ENCODE assay signal across 16 mouse cellular contexts in the genomic region with DNA sequence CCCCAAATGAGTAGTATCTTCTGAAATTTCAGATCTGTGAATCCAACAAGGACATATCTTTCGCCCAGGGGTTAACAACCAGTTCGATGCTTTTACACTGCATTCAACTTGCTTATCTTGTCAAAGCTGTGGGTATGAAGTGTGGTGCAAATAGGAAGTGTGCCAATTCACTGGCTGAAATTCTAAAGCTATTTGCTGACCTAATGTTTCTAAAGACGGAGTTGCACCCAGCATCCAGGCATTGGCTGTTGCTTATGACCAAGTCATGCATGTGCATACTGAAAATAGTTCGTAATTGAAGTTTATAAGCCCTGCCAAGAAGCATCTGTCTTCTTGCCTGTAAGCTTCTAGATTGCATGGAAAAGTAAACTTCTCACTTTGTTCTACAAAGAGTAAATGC. TPM values are rescaled to one million over a fixed set of nuclear protein-coding genes. Genes with fewer than 3 reads are reported as not detected.
DNase-seq lines count a peak whose midpoint lies in the region; ATAC-seq and TF ChIP-seq lines count a peak whose summit lies in the region.
"Had no signal": no experiment of that assay in that cellular context is flagged by ENCODE, and none has a peak within 500 bp of the region (broad histone marks: within the 10 kb centered on the region; RNA-seq: fewer than 3 reads in every experiment).

No protein-coding gene starts in this region.

- H3K27me3 ChIP-seq in heart, embryonic 12.5 days (replicated peaks): no peaks in the 10 kb centered on the region
- H3K27me3 ChIP-seq in lung, postnatal 0 days (replicated peaks; ENCODE audit: insufficient read depth, low read length): no peaks in the 10 kb centered on the region
- H3K27me3 ChIP-seq: liver, embryonic 13.5 days; midbrain, embryonic 13.5 days; neural tube, embryonic 12.5 days had no signal

- TF ChIP-seq EP300 in lung, postnatal 0 days (IDR thresholded peaks at IDR 0.05): no peak

- H3K9me3 ChIP-seq in heart, embryonic 12.5 days (replicated peaks): no peaks in the 10 kb centered on the region
- no peaks in the 10 kb centered on the region for H3K9me3 ChIP-seq in lung, postnatal 0 days (ENCODE audit: low read length)
- H3K9me3 ChIP-seq: liver, embryonic 13.5 days; midbrain, embryonic 13.5 days; neural tube, embryonic 12.5 days had no signal

- H3K4me3 ChIP-seq in heart, embryonic 12.5 days: no peak overlapping the region
- no peak overlapping the region for H3K4me3 ChIP-seq in bone marrow macrophage, adult 2 months (ENCODE audit: insufficient read depth, low read length)
- no peak overlapping the region for H3K4me3 ChIP-seq in lung, postnatal 0 days (ENCODE audit: low read depth, low read length)
- H3K4me3 ChIP-seq: liver, embryonic 13.5 days; midbrain, embryonic 13.5 days; neural tube, embryonic 12.5 days had no signal

- H3K4me2 ChIP-seq in heart, embryonic 12.5 days: no peak overlapping the region
- no peak overlapping the region for H3K4me2 ChIP-seq in lung, postnatal 0 days (replicated peaks; ENCODE audit: low read depth, low read length)
- H3K4me2 ChIP-seq: hindbrain, embryonic 14.5 days; liver, embryonic 13.5 days; midbrain, embryonic 13.5 days; neural tube, embryonic 12.5 days had no signal

- H3K36me3 ChIP-seq in heart, embryonic 12.5 days: no peaks in the 10 kb centered on the region
- H3K36me3 ChIP-seq in lung, postnatal 0 days (ENCODE audit: insufficient read depth, low read length): no peaks in the 10 kb centered on the region
- H3K36me3 ChIP-seq: liver, embryonic 13.5 days; midbrain, embryonic 13.5 days; neural tube, embryonic 12.5 days had no signal

- peak; percentile 22 for DNase-seq in heart, adult 9 months (ENCODE audit: low spot score in 2 of 2)
- DNase-seq in 416B (ENCODE audit: low read depth): peak; percentile 95
- DNase-seq in lung, postnatal 0 days (ENCODE audit: low spot score): peak; percentile 35
- no peak for DNase-seq in adrenal gland, postnatal 25 days
- DNase-seq in adrenal gland, postnatal 14 days: no peak
- DNase-seq: adrenal gland, adult 8-10 months; cerebellum, adult 11 months; gastrocnemius, postnatal 10 days; kidney, adult 11 months; liver, embryonic 13.5 days had no signal

- no peak for ATAC-seq in heart, embryonic 12.5 days (ENCODE audit: insufficient number of reproducible peaks, low FRiP score)
- ATAC-seq in lung, postnatal 0 days: no peak
- ATAC-seq in frontal cortex, adult (ENCODE audit: low TSS enrichment): no peak
- ATAC-seq: midbrain, embryonic 13.5 days had no signal

- 43% methylated on average over 4 of the region's 4 CpGs for WGBS in heart, embryonic 12.5 days
- WGBS in lung, postnatal 0 days: 45% methylated on average over 4 of the region's 4 CpGs

- H3K9ac ChIP-seq in heart, embryonic 12.5 days: no peak overlapping the region
- no peak overlapping the region for H3K9ac ChIP-seq in lung, postnatal 0 days (replicated peaks; ENCODE audit: low read depth)
- H3K9ac ChIP-seq: hindbrain, embryonic 14.5 days; liver, embryonic 13.5 days; midbrain, embryonic 13.5 days; neural tube, embryonic 12.5 days had no signal

- H3K4me1 ChIP-seq in heart, embryonic 12.5 days (replicated peaks): no peaks in the 10 kb centered on the region
- peaks cover 40% of the 10 kb centered on the region for H3K4me1 ChIP-seq in bone marrow macrophage, adult 2 months (ENCODE audit: control insufficient read depth, insufficient read depth, low read length)
- no peaks in the 10 kb centered on the region for H3K4me1 ChIP-seq in lung, postnatal 0 days (ENCODE audit: insufficient read depth, low read depth, low read length)
- H3K4me1 ChIP-seq: midbrain, embryonic 13.5 days; neural tube, embryonic 12.5 days had no signal

- TF ChIP-seq CTCF in bone marrow macrophage, adult 2 months (IDR thresholded peaks at IDR 0.05; ENCODE audit: low read depth, low read length): no peak
- no peak for TF ChIP-seq CTCF in lung, postnatal 0 days (IDR thresholded peaks at IDR 0.05)

- no peak for TF ChIP-seq POLR2A in bone marrow macrophage, adult 2 months (IDR thresholded peaks at IDR 0.05; ENCODE audit: borderline replicate concordance, low read depth, low read length)

- no peak overlapping the region for H3K27ac ChIP-seq in heart, embryonic 12.5 days (ENCODE audit: poor library complexity, severe bottlenecking)
- peak overlapping the region; percentile 31; the same call in 1 of the 2 replicates for H3K27ac ChIP-seq in bone marrow macrophage, adult 2 months (ENCODE audit: insufficient read depth, low read depth, low read length)
- H3K27ac ChIP-seq in lung, postnatal 0 days (ENCODE audit: low read length): no peak overlapping the region
- H3K27ac ChIP-seq: hindbrain, embryonic 14.5 days; liver, embryonic 13.5 days; midbrain, embryonic 13.5 days; neural tube, embryonic 12.5 days had no signal

RNA-seq across cellular contexts. Expression of a gene that starts 5.6 kb away (rescaled TPM):
- 6.9 and 7.2 TPM in 2 replicates for polyA plus RNA-seq in heart, embryonic 12.5 days (2016; fragmentation: Nextera tagmentation; extraction: Ambion mirVana)
- 12.5 and 27.1 TPM in 2 replicates for polyA plus RNA-seq in bone marrow macrophage, adult 2 months (2012; ENCODE audit: insufficient read depth, insufficient read length, missing spikeins)
- 12.9 and 13.5 TPM in 2 replicates for polyA plus RNA-seq in lung, postnatal 0 days (2015; fragmentation: Nextera tagmentation; extraction: Ambion mirVana)
- 2.8 and 2.9 TPM in 2 replicates for total RNA-seq in adrenal gland, postnatal 25 days (2021)
- total RNA-seq in adrenal gland, postnatal 14 days (2021): 5.3 and 7.4 TPM in 2 replicates

Comparison
In these comparisons a context has a peak if more than half of its experiments do, and no peak if none do; other contexts are left out.
1. DNase-seq: peak in heart, adult 9 months (2 of 2), 416B (single experiment) and lung, postnatal 0 days (single experiment); none in adrenal gland, postnatal 25 days (single experiment) and adrenal gland, postnatal 14 days (single experiment).